In genomic region chr1:24195951-24196517, GRCm38 (mm10) we compare ENCODE assay signal across 10 mouse cellular contexts. TPM values are rescaled to one million over a fixed set of nuclear protein-coding genes. Genes with fewer than 3 reads are reported as not detected.
DNase-seq lines count a peak whose midpoint lies in the region; ATAC-seq and TF ChIP-seq lines count a peak whose summit lies in the region.
"Had no signal": no experiment of that assay in that cellular context is flagged by ENCODE, and none has a peak within 500 bp of the region (broad histone marks: within the 10 kb centered on the region; RNA-seq: fewer than 3 reads in every experiment).

No protein-coding gene starts in this region.

- peak overlapping the region; percentile 32 for H3K4me2 ChIP-seq in kidney, embryonic 14.5 days (replicated peaks; ENCODE audit: low read depth, low read length)
- H3K4me2 ChIP-seq in forebrain, embryonic 12.5 days = no peak overlapping the region
- peak overlapping the region; percentile 42 for H3K4me2 ChIP-seq in limb, embryonic 14.5 days (replicated peaks; ENCODE audit: low read depth, low read length, severe bottlenecking)

- intact Hi-C loops in gastrocnemius, postnatal 36 days (cut with DNase I) = no loop called here

- no peaks in the 10 kb centered on the region for H3K36me3 ChIP-seq in kidney, embryonic 14.5 days (ENCODE audit: control insufficient read depth, insufficient read depth, low read length)
- H3K36me3 ChIP-seq in forebrain, embryonic 12.5 days (replicated peaks) = no peaks in the 10 kb centered on the region
- no peaks in the 10 kb centered on the region for H3K36me3 ChIP-seq in limb, embryonic 14.5 days (ENCODE audit: control insufficient read depth, insufficient read depth, low read length)

- peak; percentile 81 for ATAC-seq in kidney, embryonic 14.5 days (ENCODE audit: low FRiP score, low TSS enrichment)
- ATAC-seq in forebrain, embryonic 12.5 days (ENCODE audit: low FRiP score) = peak; percentile 57; the same call in 1 of the 2 replicates
- peak; percentile 86 for ATAC-seq in limb, embryonic 14.5 days (ENCODE audit: low FRiP score, low read depth)

- no peak overlapping the region for H3K9ac ChIP-seq in kidney, embryonic 14.5 days (ENCODE audit: low read depth, low read length)
- no peak overlapping the region for H3K9ac ChIP-seq in forebrain, embryonic 12.5 days
- H3K9ac ChIP-seq in limb, embryonic 14.5 days (ENCODE audit: low read depth, low read length, severe bottlenecking) = peak overlapping the region; percentile 46; the same call in 1 of the 2 replicates

- DNase-seq in kidney, adult 9 months = no peak
- peak; percentile 56 for DNase-seq in embryo, embryonic 11.5 days (ENCODE audit: low read depth, low spot score)
- peak; percentile 54 for DNase-seq in limb, embryonic 14.5 days (ENCODE audit: low spot score)
- no peak for DNase-seq in left cerebral cortex, adult 8-10 months (ENCODE audit: low spot score in 2 of 2)
- no peak for DNase-seq in gastrocnemius, postnatal 36 days
- no peak for DNase-seq in frontal cortex, postnatal 10 days (ENCODE audit: low spot score in 2 of 2)
- DNase-seq: kidney, adult 2 months; thymus, postnatal 36 days had no signal

- peaks cover 14% of the 10 kb centered on the region for H3K4me1 ChIP-seq in kidney, embryonic 14.5 days (ENCODE audit: control insufficient read depth, insufficient read depth, low read length)
- H3K4me1 ChIP-seq in forebrain, embryonic 12.5 days = peaks cover 17% of the 10 kb centered on the region
- peaks cover 30% of the 10 kb centered on the region for H3K4me1 ChIP-seq in limb, embryonic 14.5 days (ENCODE audit: control insufficient read depth, insufficient read depth, low read length)

- H3K9me3 ChIP-seq in kidney, embryonic 14.5 days (ENCODE audit: control insufficient read depth, low read length) = no peaks in the 10 kb centered on the region
- no peaks in the 10 kb centered on the region for H3K9me3 ChIP-seq in forebrain, embryonic 12.5 days
- no peaks in the 10 kb centered on the region for H3K9me3 ChIP-seq in limb, embryonic 14.5 days (ENCODE audit: control insufficient read depth, low read length)

- peak overlapping the region; percentile 25; the same call in 1 of the 2 replicates for H3K4me3 ChIP-seq in kidney, embryonic 14.5 days (ENCODE audit: low read length)
- H3K4me3 ChIP-seq in forebrain, embryonic 12.5 days (replicated peaks) = no peak overlapping the region
- peak overlapping the region; percentile 33 for H3K4me3 ChIP-seq in limb, embryonic 14.5 days (replicated peaks; ENCODE audit: low read length)

- no peak overlapping the region for H3K27ac ChIP-seq in kidney, embryonic 14.5 days (ENCODE audit: low read depth, low read length)
- no peak overlapping the region for H3K27ac ChIP-seq in forebrain, embryonic 12.5 days
- H3K27ac ChIP-seq in limb, embryonic 14.5 days (replicated peaks; ENCODE audit: low read depth, low read length) = peak overlapping the region; percentile 88

- no peaks in the 10 kb centered on the region for H3K27me3 ChIP-seq in kidney, embryonic 14.5 days (ENCODE audit: control insufficient read depth, insufficient read depth, low read length)
- no peaks in the 10 kb centered on the region for H3K27me3 ChIP-seq in forebrain, embryonic 12.5 days
- H3K27me3 ChIP-seq in limb, embryonic 14.5 days (ENCODE audit: control insufficient read depth, insufficient read depth, low read length) = no peaks in the 10 kb centered on the region

- WGBS in kidney, embryonic 14.5 days = 5% methylated on average over 3 of the region's 3 CpGs
- WGBS in forebrain, embryonic 12.5 days = 13% methylated on average over 3 of the region's 3 CpGs
- WGBS in limb, embryonic 14.5 days = 12% methylated on average over 3 of the region's 3 CpGs

- TF ChIP-seq POLR2A in limb, embryonic 14.5 days (IDR thresholded peaks at IDR 0.05; ENCODE audit: borderline replicate concordance, extremely low read depth, insufficient read depth, insufficient read length) = no peak

RNA-seq across cellular contexts. Expression of gene Col9a1, which starts 18.6 kb away (rescaled TPM):
- polyA plus RNA-seq in kidney, embryonic 14.5 days (2014; fragmentation: Nextera tagmentation; extraction: Ambion mirVana) = 4.6 and 6.4 TPM in 2 replicates
- 8.4 and 13.8 TPM in 2 replicates for polyA plus RNA-seq in forebrain, embryonic 12.5 days (2016; fragmentation: Nextera tagmentation; extraction: Ambion mirVana)
- 252 and 268 TPM in 2 replicates for polyA plus RNA-seq in limb, embryonic 14.5 days (2012; rRNA removed)
- 139 and 151 TPM in 2 replicates for polyA plus RNA-seq in limb, embryonic 14.5 days (2014; fragmentation: Nextera tagmentation; extraction: Ambion mirVana)
- total RNA-seq in left cerebral cortex, adult 8-10 months (2022) = under 1 TPM; 0.26 to 0.77 (median 0.65) TPM
- under 1 TPM; 0.54 to 0.69 TPM for total RNA-seq in gastrocnemius, postnatal 36 days (2021)
- polyA plus RNA-seq: kidney, adult 2 months had no signal

Comparison
In these comparisons a context has a peak if more than half of its experiments do, and no peak if none do; other contexts are left out.
1. DNase-seq: peak in embryo, embryonic 11.5 days (single experiment) and limb, embryonic 14.5 days (single experiment); none in kidney, adult 9 months (single experiment), left cerebral cortex, adult 8-10 months (0 of 2), gastrocnemius, postnatal 36 days (0 of 2) and frontal cortex, postnatal 10 days (0 of 2).
2. Peak in every context shown above with its lines, with median percentiles within 50 percentile points of each other: ATAC-seq.